Mouse (Mus musculus): ENCODE results near the gene Rgs3. TPM values are rescaled to one million over a fixed set of nuclear protein-coding genes. Genes with fewer than 3 reads are reported as not detected.

The Rgs3 gene
- polyA plus RNA-seq, 2 experiments from 2014 or later, result 45.2 to 51.1 TPM

GRCm38 (mm10) chr4:62629461-62629860 is 69.8 kb downstream of the Rgs3 start:
- no peak for ATAC-seq

GRCm38 (mm10) chr4:62629905-62630304 is 70.3 kb downstream of the Rgs3 start:
- ATAC-seq, result peak; percentile 70

- ATAC-seq, result no peak
These were observed 73.6 kb downstream of the Rgs3 start for GRCm38 (mm10) chr4:62633243-62633642.

- peak; percentile 71 for ATAC-seq
These were observed 74.5 kb downstream of the Rgs3 start for GRCm38 (mm10) chr4:62634054-62634591.

- no peak for ATAC-seq
These were observed 75.2 kb downstream of the Rgs3 start for GRCm38 (mm10) chr4:62634840-62635239.

GRCm38 (mm10) chr4:62636047-62636446 is 76.4 kb downstream of the Rgs3 start:
- ATAC-seq, result no peak

GRCm38 (mm10) chr4:62637856-62638604 is 78.4 kb downstream of the Rgs3 start:
- ATAC-seq, result peak; percentile 50

GRCm38 (mm10) chr4:62640496-62641229 is 81.0 kb downstream of the Rgs3 start:
- ATAC-seq, result no peak

GRCm38 (mm10) chr4:62641230-62641589 is 81.6 kb downstream of the Rgs3 start:
- ATAC-seq, result no peak

GRCm38 (mm10) chr4:62641656-62642055 is 82.0 kb downstream of the Rgs3 start:
- ATAC-seq, result no peak

GRCm38 (mm10) chr4:62643401-62643800 is 83.8 kb downstream of the Rgs3 start:
- no peak for ATAC-seq

GRCm38 (mm10) chr4:62644031-62644793 is 84.6 kb downstream of the Rgs3 start:
- ATAC-seq, result no peak

GRCm38 (mm10) chr4:62646556-62647248 is 87.1 kb downstream of the Rgs3 start:
- ATAC-seq, result no peak

- ATAC-seq, result no peak
These were observed 89.2 kb downstream of the Rgs3 start for GRCm38 (mm10) chr4:62648848-62649247.

GRCm38 (mm10) chr4:62649536-62650230 is 90.0 kb downstream of the Rgs3 start:
- no peak for ATAC-seq

- ATAC-seq, result no peak
These were observed 91.6 kb downstream of the Rgs3 start for GRCm38 (mm10) chr4:62651179-62651760.

- no peak for ATAC-seq
These were observed 92.6 kb downstream of the Rgs3 start for GRCm38 (mm10) chr4:62652215-62652614.

- no peak for ATAC-seq
These were observed 93.5 kb downstream of the Rgs3 start for GRCm38 (mm10) chr4:62652921-62653757.

GRCm38 (mm10) chr4:62653922-62654661 is 94.4 kb downstream of the Rgs3 start:
- no peak for ATAC-seq

- no peak for ATAC-seq
These were observed 99.6 kb downstream of the Rgs3 start for GRCm38 (mm10) chr4:62659264-62659663.
